Mouse (Mus musculus) thymus, adult 2 months (tissue): ENCODE data around the gene Ttc39a.

ENCODE experiments used
- CTCF ChIP-seq: fragments of 200-500 bp; IDR thresholded peaks from 2 replicates; pipeline ENCODE4 v1.5.1; 2012; ENCODE audit warnings: mild to moderate bottlenecking, control low read depth, low read length, moderate library complexity, borderline replicate concordance; ENCODE audit not compliant: control insufficient read depth, poor library complexity, insufficient read depth; ENCODE audit errors: extremely low read depth
- POLR2A ChIP-seq: fragments of 200-500 bp; IDR thresholded peaks from 2 replicates; pipeline ENCODE4 v1.6.1; 2012; ENCODE audit warnings: mild to moderate bottlenecking, low read length, control low read depth, moderate library complexity; ENCODE audit not compliant: control insufficient read depth, poor library complexity, insufficient read depth; ENCODE audit errors: extremely low read depth

DNA sequence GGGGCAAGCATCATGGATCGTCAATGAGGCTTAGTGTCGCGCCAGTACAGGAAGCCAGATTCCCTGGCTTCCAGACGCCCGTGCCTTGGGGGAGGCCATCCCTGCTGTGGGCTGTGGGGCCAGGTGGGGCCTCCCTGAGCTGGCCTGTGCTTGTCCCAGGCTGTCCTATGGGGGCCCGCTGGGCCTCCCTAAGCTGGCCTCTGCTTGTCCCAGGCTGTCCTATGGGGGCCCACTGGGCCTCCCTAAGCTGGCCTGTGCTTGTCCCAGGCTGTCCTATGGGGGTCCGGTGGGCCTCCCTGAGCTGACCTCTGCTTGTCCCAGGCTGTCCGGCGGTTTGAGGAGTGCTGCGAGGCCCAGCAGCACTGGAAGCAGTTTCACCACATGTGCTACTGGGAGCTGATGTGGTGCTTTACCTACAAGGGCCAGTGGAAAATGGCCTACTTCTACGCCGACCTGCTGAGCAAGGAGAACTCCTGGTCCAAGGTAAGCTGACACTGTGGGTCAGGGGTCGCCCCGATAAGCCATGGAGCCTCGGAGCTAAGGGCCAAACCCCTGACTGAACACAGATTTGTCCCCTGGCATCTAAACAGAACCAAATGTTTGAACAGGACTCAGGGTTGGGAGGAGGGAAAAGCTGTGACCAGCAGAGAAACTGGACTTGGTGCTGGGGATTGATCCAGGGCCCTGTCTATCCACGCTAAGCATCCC is 26.4 kb downstream of the Ttc39a start:
- no peak for TF ChIP-seq CTCF
- no peak for TF ChIP-seq POLR2A
